Mouse (Mus musculus): Measurements from ENCODE around the gene Uqcr10.

GRCm38 (mm10) chr11:4700726-4701125 is 3.4 kb downstream of the Uqcr10 start:
- no peak for TF ChIP-seq CTCF (IDR thresholded peaks at IDR 0.05; ENCODE audit: borderline replicate concordance, control insufficient read depth, extremely low read depth, insufficient read depth, low read length, poor library complexity)
- no peak for TF ChIP-seq POLR2A (IDR thresholded peaks at IDR 0.05; ENCODE audit: control insufficient read depth, extremely low read depth, insufficient read depth, low read length, poor library complexity)

All from thymus, adult 2 months (tissue).